Mouse (Mus musculus) small intestine, adult 2 months (tissue): ENCODE results near the gene Cmip.

Source experiments
- CTCF ChIP-seq: fragments of 200-500 bp; IDR thresholded peaks from 2 replicates; pipeline ENCODE4 v1.5.1; 2012; ENCODE audit warnings: low read depth, mild to moderate bottlenecking, control low read depth, inconsistent platforms, low read length, moderate library complexity, mixed read lengths; ENCODE audit not compliant: insufficient replicate concordance, insufficient read length; ENCODE audit errors: extremely low read depth
- POLR2A ChIP-seq: fragments of 200-500 bp; IDR thresholded peaks from 2 replicates; pipeline ENCODE4 v1.6.1; 2012; ENCODE audit warnings: low read depth, mild to moderate bottlenecking, control low read depth, inconsistent platforms, low read length, moderate library complexity

- peak; percentile 45; the same call in 1 of the 2 replicates for TF ChIP-seq POLR2A
- TF ChIP-seq CTCF = peak; percentile 26; the same call in 1 of the 2 replicates
These were observed 25.5 kb downstream of the Cmip start for GRCm38 (mm10) chr8:117282141-117282950.
